ENCODE assay signal across 16 mouse cellular contexts in genomic region chr10:117671930-117672666, GRCm38 (mm10).
"Had no signal": no experiment of that assay in that cellular context is flagged by ENCODE, and none has a peak within 500 bp of the region (broad histone marks: within the 10 kb centered on the region; RNA-seq: fewer than 3 reads in every experiment).

No protein-coding gene starts in this region.

- H3K4me2 ChIP-seq: limb, embryonic 13.5 days; liver, embryonic 13.5 days; midbrain, embryonic 13.5 days; neural tube, embryonic 12.5 days had no signal

- H3K36me3 ChIP-seq: limb, embryonic 13.5 days; liver, embryonic 13.5 days; midbrain, embryonic 10.5 days; midbrain, embryonic 13.5 days; neural tube, embryonic 12.5 days had no signal

- DNase-seq: kidney, adult 9 months; kidney, postnatal 14 days; liver, embryonic 13.5 days; lung, adult 2 months; right cerebral cortex, postnatal 25 days; spleen, adult 18-20 months; thymus, adult 18-20 months; thymus, postnatal 36 days had no signal

- ATAC-seq: inflammation-experienced regulatory T-cells, adult 6 months; intestine, embryonic 16.5 days; midbrain, embryonic 13.5 days; midbrain, embryonic 16.5 days had no signal

- H3K9ac ChIP-seq: limb, embryonic 13.5 days; liver, embryonic 13.5 days; midbrain, embryonic 13.5 days; neural tube, embryonic 12.5 days had no signal

- H3K4me3 ChIP-seq: limb, embryonic 13.5 days; liver, embryonic 13.5 days; megakaryocyte, embryonic 14.5 days; midbrain, embryonic 10.5 days; midbrain, embryonic 13.5 days; neural tube, embryonic 12.5 days had no signal

- H3K4me1 ChIP-seq: midbrain, embryonic 13.5 days had no signal

- H3K9me3 ChIP-seq: limb, embryonic 13.5 days; liver, embryonic 13.5 days; midbrain, embryonic 10.5 days; midbrain, embryonic 13.5 days; neural tube, embryonic 12.5 days had no signal

- H3K27ac ChIP-seq: limb, embryonic 13.5 days; liver, embryonic 13.5 days; midbrain, embryonic 10.5 days; midbrain, embryonic 13.5 days; neural tube, embryonic 12.5 days had no signal

- H3K27me3 ChIP-seq: limb, embryonic 13.5 days; liver, embryonic 13.5 days; neural tube, embryonic 12.5 days had no signal
